Mouse (Mus musculus): Measurements from ENCODE around the gene Trp53bp2. TPM values are rescaled to one million over a fixed set of nuclear protein-coding genes. Genes with fewer than 3 reads are reported as not detected.

Gene Trp53bp2
- total and polyA plus RNA-seq, 2 experiments from 2014 or later, result 9.9 to 21.1 TPM

DNA sequence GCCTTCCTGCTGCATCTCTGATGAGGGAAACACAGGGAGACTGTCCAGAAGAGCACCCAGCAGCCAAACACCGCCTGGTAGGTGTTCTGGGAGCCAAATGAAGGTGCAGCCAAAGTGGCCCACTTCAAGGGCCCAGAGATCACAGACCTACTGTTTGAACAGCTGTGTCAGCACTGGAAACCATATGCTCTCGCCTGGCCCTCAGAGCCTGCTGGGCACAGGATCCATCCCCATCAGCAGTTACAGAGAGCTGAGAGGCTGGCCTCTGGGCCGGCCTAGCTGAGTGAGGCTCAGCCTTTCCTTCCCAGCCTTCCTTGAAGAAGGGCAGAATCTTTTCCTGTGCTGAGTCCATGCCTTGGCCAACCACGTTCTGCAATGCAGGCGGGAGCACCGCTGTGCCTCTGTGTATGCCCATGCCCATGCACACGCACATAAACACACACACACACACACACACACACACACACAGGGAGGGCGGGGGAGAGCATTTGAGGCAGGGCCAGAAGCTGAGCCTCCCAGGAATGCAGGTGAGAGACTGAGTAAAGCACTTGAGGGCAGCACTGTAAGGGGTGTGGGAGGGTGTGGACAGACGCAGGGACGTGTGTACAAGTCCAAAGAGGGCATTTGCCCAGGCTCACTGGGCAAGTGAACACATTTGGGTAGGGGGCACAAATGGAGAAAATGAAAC lies 100.3 kb downstream of the Trp53bp2 start:
- 81% methylated on average over 10 of the region's 10 CpGs for WGBS
- no peaks in the 10 kb centered on the region for H3K4me1 ChIP-seq (ENCODE audit: insufficient read depth, low read length)
- no peaks in the 10 kb centered on the region for H3K27me3 ChIP-seq (ENCODE audit: insufficient read depth, low read length)
- peaks cover 21% of the 10 kb centered on the region for H3K36me3 ChIP-seq (ENCODE audit: insufficient read depth, low read length)
- no peak overlapping the region for H3K4me3 ChIP-seq (ENCODE audit: low read depth, low read length)
- H3K9ac ChIP-seq (replicated peaks; ENCODE audit: low read length, poor library complexity, severe bottlenecking), result no peak overlapping the region
- no peak for TF ChIP-seq CTCF (IDR thresholded peaks at IDR 0.05)
- H3K27ac ChIP-seq (ENCODE audit: low read depth, low read length), result no peak overlapping the region
- DNase-seq (ENCODE audit: low spot score) (no peak), ATAC-seq (ENCODE audit: low FRiP score) (no peak)
- no peaks in the 10 kb centered on the region for H3K9me3 ChIP-seq (ENCODE audit: low read length)
- H3K4me2 ChIP-seq (ENCODE audit: low read depth, low read length, poor library complexity, severe bottlenecking), result no peak overlapping the region

- no peak overlapping the region for H3K27ac ChIP-seq (ENCODE audit: low read depth, low read length)
- ATAC-seq (ENCODE audit: low FRiP score), result no peak
Observed at GRCm38 (mm10) chr1:182511073-182511472, 102.1 kb downstream of the Trp53bp2 start.

DNA sequence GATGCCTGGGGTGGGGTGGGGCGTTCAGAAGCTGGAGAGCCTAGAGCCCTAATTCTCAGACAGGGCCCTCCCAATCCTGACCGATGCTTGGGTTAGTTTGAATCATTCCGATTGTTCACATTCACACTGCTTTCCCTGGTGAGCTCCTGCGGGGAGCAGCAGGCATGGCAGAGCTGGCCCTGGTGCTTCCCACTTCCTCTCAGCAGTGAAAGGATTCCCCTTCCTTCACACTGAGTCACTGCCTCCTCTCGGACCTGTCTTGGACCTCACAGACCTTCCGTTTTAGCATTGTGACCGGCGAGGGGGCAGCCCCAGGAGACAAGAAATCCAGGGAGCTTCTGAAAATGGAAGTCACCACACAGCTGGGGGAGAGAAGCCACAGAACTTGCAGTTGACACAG lies 102.8 kb downstream of the Trp53bp2 start:
- Histone ChIP-seq H3K36me3 (ENCODE audit: insufficient read depth, low read length) (peaks cover 21% of the 10 kb centered on the region), H3K9me3 (ENCODE audit: low read length) (no peaks in the 10 kb centered on the region), H3K4me2 (ENCODE audit: low read depth, low read length, poor library complexity, severe bottlenecking) (no peak overlapping the region), H3K9ac (replicated peaks; ENCODE audit: low read length, poor library complexity, severe bottlenecking) (no peak overlapping the region), H3K27ac (ENCODE audit: low read depth, low read length) (no peak overlapping the region), H3K4me3 (ENCODE audit: low read depth, low read length) (no peak overlapping the region), H3K4me1 (ENCODE audit: insufficient read depth, low read length) (peaks cover 9% of the 10 kb centered on the region), H3K27me3 (ENCODE audit: insufficient read depth, low read length) (no peaks in the 10 kb centered on the region)
- ATAC-seq (ENCODE audit: low FRiP score) (no peak), DNase-seq (ENCODE audit: low spot score) (no peak)
- 66% methylated on average over 8 of the region's 8 CpGs for WGBS
- no peak for TF ChIP-seq CTCF (IDR thresholded peaks at IDR 0.05)

More at GRCm38 (mm10) chr1:182511073-182511472, 102.1 kb downstream of the Trp53bp2 start:
- Histone ChIP-seq H3K36me3 (ENCODE audit: insufficient read depth, low read length) (peaks cover 21% of the 10 kb centered on the region), H3K27me3 (ENCODE audit: insufficient read depth, low read length) (no peaks in the 10 kb centered on the region), H3K4me2 (ENCODE audit: low read depth, low read length, poor library complexity, severe bottlenecking) (no peak overlapping the region), H3K9ac (replicated peaks; ENCODE audit: low read length, poor library complexity, severe bottlenecking) (no peak overlapping the region), H3K4me3 (ENCODE audit: low read depth, low read length) (no peak overlapping the region), H3K4me1 (ENCODE audit: insufficient read depth, low read length) (peaks cover 7% of the 10 kb centered on the region), H3K9me3 (ENCODE audit: low read length) (no peaks in the 10 kb centered on the region)
- no peak for TF ChIP-seq CTCF (IDR thresholded peaks at IDR 0.05)
- no peak for DNase-seq (ENCODE audit: low spot score)
- WGBS, result 77% methylated on average over 2 of the region's 2 CpGs

Other genes with a start within 250 kb of the Trp53bp2 start
- not detected in 2 replicates for gene Vmn1r1, start 244.7 kb upstream of the Trp53bp2 start, total RNA-seq (2014; rRNA removed)
- not detected in 2 replicates for gene Vmn1r1, start 244.7 kb upstream of the Trp53bp2 start, polyA plus RNA-seq (2015; fragmentation: Nextera tagmentation; extraction: Ambion mirVana)
- 83.0 and 97.7 TPM in 2 replicates for gene Degs1, start 126.4 kb upstream of the Trp53bp2 start, total RNA-seq (2014; rRNA removed)
- gene Degs1, start 126.4 kb upstream of the Trp53bp2 start, polyA plus RNA-seq (2015; fragmentation: Nextera tagmentation; extraction: Ambion mirVana), result 107 and 112 TPM in 2 replicates
- 32.2 and 40.3 TPM in 2 replicates for gene Fbxo28, start 67.5 kb upstream of the Trp53bp2 start, total RNA-seq (2014; rRNA removed)
- gene Fbxo28, start 67.5 kb upstream of the Trp53bp2 start, polyA plus RNA-seq (2015; fragmentation: Nextera tagmentation; extraction: Ambion mirVana), result 13.1 and 14.5 TPM in 2 replicates
- gene Capn2, start 108.4 kb downstream of the Trp53bp2 start, total RNA-seq (2014; rRNA removed), result 84.3 and 88.2 TPM in 2 replicates
- 78.6 and 82.1 TPM in 2 replicates for gene Capn2, start 108.4 kb downstream of the Trp53bp2 start, polyA plus RNA-seq (2015; fragmentation: Nextera tagmentation; extraction: Ambion mirVana)
- gene Capn8, start 155.8 kb downstream of the Trp53bp2 start, total RNA-seq (2014; rRNA removed), result 0.28 TPM in 1 of 2 replicates, not detected in the other
- 0.11 and 0.31 TPM in 2 replicates for gene Capn8, start 155.8 kb downstream of the Trp53bp2 start, polyA plus RNA-seq (2015; fragmentation: Nextera tagmentation; extraction: Ambion mirVana)

Data from midbrain, postnatal 0 days (tissue).